Mouse (Mus musculus) stomach, postnatal 0 days (tissue): ENCODE results near the gene Atp13a1. TPM values are rescaled to one million over a fixed set of nuclear protein-coding genes. Genes with fewer than 3 reads are reported as not detected.

ENCODE experiments used
- ATAC-seq: fragments of 200-750 bp; cut with Nextera tagmentation; 2 replicates; pipeline ENCODE4 v1.8.0; 2017; ENCODE audit not compliant: low FRiP score, low TSS enrichment
- DNase-seq: peaks from one replicate; pipeline ENCODE4 v3.0.0-alpha.2; 2016; ENCODE audit warnings: low spot score
- H3K27ac ChIP-seq: fragments of 300-500 bp; sonication (generic); replicated peaks from 2 replicates; pipeline ENCODE4 v1.5.1; 2014; ENCODE audit warnings: mild to moderate bottlenecking, control low read depth
- H3K27me3 ChIP-seq: fragments of 300-500 bp; sonication (generic); 2 replicates; pipeline ENCODE4 v1.6.1; 2014; ENCODE audit warnings: low read length; ENCODE audit not compliant: control insufficient read depth, insufficient read depth
- H3K36me3 ChIP-seq: fragments of 300-500 bp; sonication (generic); 2 replicates; pipeline ENCODE4 v1.6.1; 2014; ENCODE audit warnings: low read length, mixed read lengths; ENCODE audit not compliant: control insufficient read depth, insufficient read depth
- H3K4me1 ChIP-seq: fragments of 300-500 bp; sonication (generic); replicated peaks from 2 replicates; pipeline ENCODE4 v1.6.1; 2014; ENCODE audit warnings: antibody characterized with exemption; ENCODE audit not compliant: control insufficient read depth, insufficient read depth
- H3K4me2 ChIP-seq: fragments of 300-500 bp; sonication (generic); replicated peaks from 2 replicates; pipeline ENCODE4 v1.6.1; 2014; ENCODE audit warnings: low read depth, mild to moderate bottlenecking, control low read depth, moderate library complexity
- H3K4me3 ChIP-seq: fragments of 300-500 bp; sonication (generic); 2 replicates; pipeline ENCODE4 v1.5.1; 2014; ENCODE audit warnings: low read depth, low read length, control low read depth
- H3K9ac ChIP-seq: fragments of 300-500 bp; sonication (generic); 2 replicates; pipeline ENCODE4 v1.6.1; 2014; ENCODE audit warnings: mild to moderate bottlenecking, low read length, control low read depth, mixed read lengths
- H3K9me3 ChIP-seq: fragments of 300-500 bp; sonication (generic); 2 replicates; pipeline ENCODE4 v1.6.1; 2016; ENCODE audit warnings: low read length; ENCODE audit not compliant: control insufficient read depth
- CTCF ChIP-seq: IDR thresholded peaks from 2 replicates; pipeline ENCODE4 v1.5.1; 2016; ENCODE audit warnings: antibody characterized with exemption, low read depth, mild to moderate bottlenecking, moderate library complexity
- EP300 ChIP-seq: optimal IDR thresholded peaks from 2 replicates; pipeline ENCODE3; 2016; ENCODE audit warnings: antibody characterized with exemption
- WGBS: fragments of 180-500 bp; shearing (Covaris S2); extraction: QIAGEN DNeasy Blood & Tissue Kit; methylation state at CpG from one replicate; pipeline ENCODE4 v1.1.7; 2014; 5-methylcytosine and 5-hydroxymethylcytosine counted together
- polyA plus RNA-seq: library from polyadenylated mRNA; unstranded; fragments of >200 nt; fragmentation: Nextera tagmentation; extraction: Ambion mirVana; gene quantifications from 2 replicates; pipeline ENCODE4 v1.2.1, GENCODE M21; 2015

Gene Atp13a1
- polyA plus RNA-seq, 1 experiment from 2014 or later, result 19.4 TPM

DNA sequence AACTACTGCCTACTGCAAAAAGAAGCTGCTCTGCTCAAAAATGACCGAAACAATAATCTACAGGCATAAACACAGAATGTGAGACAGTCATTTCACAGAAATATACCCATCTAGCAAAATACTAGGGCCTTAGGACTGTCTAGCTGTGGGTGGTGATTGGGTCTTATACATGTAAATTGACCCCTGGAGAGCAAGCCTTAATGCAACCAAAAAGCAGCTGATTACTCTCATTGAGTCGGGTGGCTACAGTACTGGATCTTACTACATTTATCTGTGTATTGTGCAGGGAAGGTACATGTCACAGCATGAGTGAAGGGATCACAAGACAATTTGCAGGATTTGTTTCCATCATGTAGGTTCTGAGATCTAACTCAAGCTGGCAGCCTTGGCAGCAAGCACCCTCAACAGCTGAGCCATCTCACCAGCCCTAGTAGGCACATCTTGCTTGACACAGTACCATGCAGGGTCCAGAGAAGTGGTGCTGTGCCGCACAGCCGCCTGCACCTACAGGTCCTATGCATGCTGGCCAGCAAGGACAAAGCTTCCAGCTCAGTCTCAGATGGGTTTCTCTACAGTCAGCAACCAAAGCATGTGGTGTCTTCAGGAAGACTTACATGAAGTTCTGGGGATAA is 29.0 kb upstream of the Atp13a1 start:
- Histone ChIP-seq H3K27ac (no peak overlapping the region), H3K27me3 (no peaks in the 10 kb centered on the region), H3K4me2 (no peak overlapping the region), H3K36me3 (peaks cover 34% of the 10 kb centered on the region), H3K4me1 (no peaks in the 10 kb centered on the region), H3K9ac (no peak overlapping the region), H3K4me3 (no peak overlapping the region), H3K9me3 (0 out of 2 replicates have a peak, but pooled peaks cover 6% of the 10 kb centered on the region)
- DNase-seq (no peak), ATAC-seq (no peak)
- WGBS, result 90% methylated on average over 4 of the region's 4 CpGs
- TF ChIP-seq EP300 (no peak), CTCF (no peak)

GRCm38 (mm10) chr8:69771221-69771620 is 19.7 kb upstream of the Atp13a1 start:
- H3K4me1 ChIP-seq, result no peaks in the 10 kb centered on the region; the same call in 1 of the 2 replicates
- WGBS, result 79% methylated on average over 9 of the region's 9 CpGs
- TF ChIP-seq EP300 (no peak), CTCF (no peak)

DNA sequence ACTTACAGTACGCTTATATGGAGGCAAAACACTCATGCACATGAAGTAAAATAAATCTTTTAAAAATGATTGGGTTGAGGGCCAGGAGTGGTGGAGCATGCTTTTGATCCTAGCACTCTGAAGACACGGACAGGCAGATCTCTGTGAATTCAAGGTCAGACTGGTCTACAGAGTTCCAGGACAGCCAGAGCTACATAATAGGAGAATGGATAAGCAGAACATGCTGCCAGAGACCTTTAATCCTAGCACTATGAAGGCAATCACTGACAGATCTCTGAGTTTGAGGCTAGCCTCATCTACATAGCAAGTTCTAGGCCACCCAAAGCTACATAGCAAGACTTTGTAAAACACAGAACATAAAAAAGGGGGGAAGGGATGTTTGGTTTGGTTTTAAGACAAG is 18.9 kb upstream of the Atp13a1 start:
- Histone ChIP-seq H3K27ac (no peak overlapping the region), H3K9me3 (no peaks in the 10 kb centered on the region), H3K9ac (peak overlapping the region; percentile 23; the same call in 1 of the 2 replicates), H3K4me1 (no peaks in the 10 kb centered on the region; the same call in 1 of the 2 replicates), H3K36me3 (peaks cover 13% of the 10 kb centered on the region), H3K27me3 (no peaks in the 10 kb centered on the region), H3K4me2 (no peak overlapping the region), H3K4me3 (no peak overlapping the region)
- DNase-seq (no peak), ATAC-seq (no peak)
- 78% methylated on average over 2 of the region's 2 CpGs for WGBS
- no peak for TF ChIP-seq CTCF
- no peak for TF ChIP-seq EP300

More at GRCm38 (mm10) chr8:69771221-69771620, 19.7 kb upstream of the Atp13a1 start:
- Histone ChIP-seq H3K9ac (no peak overlapping the region), H3K9me3 (0 out of 2 replicates have a peak, but pooled peaks cover 3% of the 10 kb centered on the region), H3K27me3 (no peaks in the 10 kb centered on the region), H3K36me3 (peaks cover 20% of the 10 kb centered on the region), H3K27ac (no peak overlapping the region), H3K4me2 (no peak overlapping the region), H3K4me3 (no peak overlapping the region)
- no peak for DNase-seq
- ATAC-seq, result no peak

GRCm38 (mm10) chr8:69774503-69775148 is 16.3 kb upstream of the Atp13a1 start, which contains the start of gene Gm20422:
Gene Gm20422 (minus strand): TSS chr8:69774886.
- peak within 1 kb of the TSS; percentile 100 for H3K27ac ChIP-seq
- no peaks in the 10 kb centered on the region; the same call in 1 of the 2 replicates for H3K4me1 ChIP-seq
- peak; percentile 92 for DNase-seq
- H3K27me3 ChIP-seq, result no peaks in the 10 kb centered on the region
- no peaks in the 10 kb centered on the region for H3K9me3 ChIP-seq
- H3K36me3 ChIP-seq, result peaks cover 3% of the 10 kb centered on the region; the same call in 1 of the 2 replicates
- TF ChIP-seq CTCF (0 out of 2 replicates have a peak, but pooled peaks have one; percentile 17), EP300 (no peak)
- H3K9ac ChIP-seq, result peak within 1 kb of the TSS; percentile 96
- WGBS, result under 1% methylated on average over 37 of the region's 41 CpGs
- peak within 1 kb of the TSS; percentile 50 for H3K4me2 ChIP-seq
- H3K4me3 ChIP-seq, result peak within 1 kb of the TSS; percentile 82
- ATAC-seq, result peak; percentile 100

GRCm38 (mm10) chr8:69775149-69775534 is 15.8 kb upstream of the Atp13a1 start:
- no peak for DNase-seq
- no peak overlapping the region for H3K9ac ChIP-seq
- no peaks in the 10 kb centered on the region for H3K27me3 ChIP-seq
- no peak for ATAC-seq
- peaks cover under 1% of the 10 kb centered on the region; the same call in 1 of the 2 replicates for H3K36me3 ChIP-seq
- H3K27ac ChIP-seq, result no peak overlapping the region
- 45% methylated on average over 2 of the region's 2 CpGs for WGBS
- H3K4me3 ChIP-seq, result peak overlapping the region; percentile 82; the same call in 1 of the 2 replicates
- TF ChIP-seq CTCF (no peak), EP300 (no peak)
- H3K4me2 ChIP-seq, result 0 out of 2 replicates have a peak overlapping the region, but pooled peaks have one; percentile 12
- H3K9me3 ChIP-seq, result no peaks in the 10 kb centered on the region
- no peaks in the 10 kb centered on the region; the same call in 1 of the 2 replicates for H3K4me1 ChIP-seq

GRCm38 (mm10) chr8:69777111-69777510 is 13.9 kb upstream of the Atp13a1 start:
- peak; percentile 11 for DNase-seq

More at GRCm38 (mm10) chr8:69777111-69777510, 13.9 kb upstream of the Atp13a1 start:
- no peaks in the 10 kb centered on the region for H3K27me3 ChIP-seq
- H3K36me3 ChIP-seq, result no peaks in the 10 kb centered on the region
- no peak overlapping the region for H3K4me2 ChIP-seq
- WGBS, result 61% methylated on average over 9 of the region's 12 CpGs
- TF ChIP-seq CTCF (no peak), EP300 (no peak)
- H3K27ac ChIP-seq, result no peak overlapping the region
- no peak overlapping the region for H3K4me3 ChIP-seq
- H3K4me1 ChIP-seq, result no peaks in the 10 kb centered on the region; the same call in 1 of the 2 replicates
- H3K9ac ChIP-seq, result no peak overlapping the region
- no peak for ATAC-seq
- H3K9me3 ChIP-seq, result no peaks in the 10 kb centered on the region
